Mouse (Mus musculus) thymus, postnatal 36 days (tissue): ENCODE results near the gene Colec11.

ENCODE experiments used
- DNase-seq, 2 experiments: peaks; one replicate each; pipeline ENCODE4 v3.0.0; 2022; ENCODE audit warnings: mixed read lengths in 2 of 2

Colec11 gene

GRCm38 (mm10) chr12:28623195-28623594 is at the start of gene Colec11:
TSS of gene Colec11 (minus strand) at chr12:28623377.
- no peak for DNase-seq

- DNase-seq = no peak
Observed at GRCm38 (mm10) chr12:28667287-28667686, 44.1 kb upstream of the Colec11 start.

GRCm38 (mm10) chr12:28666734-28667133 is 43.6 kb upstream of the Colec11 start:
- DNase-seq = no peak

GRCm38 (mm10) chr12:28662628-28663027 is 39.5 kb upstream of the Colec11 start:
- no peak for DNase-seq

- peak; percentile 86 for DNase-seq
Observed at GRCm38 (mm10) chr12:28649141-28650110, 26.2 kb upstream of the Colec11 start, which contains the start of gene Rnaseh1. TSS of gene Rnaseh1 (plus strand) at chr12:28649602.

- no peak for DNase-seq
Observed at GRCm38 (mm10) chr12:28638778-28639177, 15.6 kb upstream of the Colec11 start.

- DNase-seq = no peak
Observed at GRCm38 (mm10) chr12:28636543-28636942, 13.4 kb upstream of the Colec11 start.

- DNase-seq = peak; percentile 91 to 92
Observed at GRCm38 (mm10) chr12:28635535-28636476, 12.6 kb upstream of the Colec11 start, which contains the start of gene Rps7. TSS of gene Rps7 (minus strand) at chr12:28635953.

GRCm38 (mm10) chr12:28635058-28635534 is 11.9 kb upstream of the Colec11 start:
- no peak for DNase-seq

- DNase-seq = no peak
Observed at GRCm38 (mm10) chr12:28628436-28628835, 5.3 kb upstream of the Colec11 start.

GRCm38 (mm10) chr12:28627092-28627491 is 3.9 kb upstream of the Colec11 start:
- DNase-seq = no peak

- DNase-seq = no peak
Observed at GRCm38 (mm10) chr12:28625407-28625806, 2.2 kb upstream of the Colec11 start.

- no peak for DNase-seq
Observed at GRCm38 (mm10) chr12:28624251-28624650, 1.1 kb upstream of the Colec11 start.

- no peak for DNase-seq
Observed at GRCm38 (mm10) chr12:28622641-28623040, 536 bp downstream of the Colec11 start.

GRCm38 (mm10) chr12:28622167-28622532 is 1.0 kb downstream of the Colec11 start:
- no peak for DNase-seq

- DNase-seq = no peak
Observed at GRCm38 (mm10) chr12:28621451-28622166, 1.6 kb downstream of the Colec11 start.

- DNase-seq = no peak
Observed at GRCm38 (mm10) chr12:28617297-28617696, 5.9 kb downstream of the Colec11 start.

GRCm38 (mm10) chr12:28614401-28614800 is 8.8 kb downstream of the Colec11 start:
- DNase-seq = no peak

GRCm38 (mm10) chr12:28612391-28612790 is 10.8 kb downstream of the Colec11 start:
- no peak for DNase-seq

- no peak for DNase-seq
Observed at GRCm38 (mm10) chr12:28607546-28608305, 15.5 kb downstream of the Colec11 start.

- DNase-seq = no peak
Observed at GRCm38 (mm10) chr12:28603494-28603893, 19.7 kb downstream of the Colec11 start.
